Mouse (Mus musculus) kidney, postnatal 0 days (tissue): Measurements from ENCODE around the gene Zfp292. TPM values are rescaled to one million over a fixed set of nuclear protein-coding genes. Genes with fewer than 3 reads are reported as not detected.
A peak's percentile ranks its signal among the peaks of the same experiment; 100 is the strongest.
"Not testable (repeated sequence)": the region's sequence is repeated elsewhere in the genome, so short reads cannot be mapped to it uniquely, and the experiment has no call there.

Experiments used
- ATAC-seq: fragments of 200-750 bp; cut with Nextera tagmentation; replicated peaks from 2 replicates; pipeline ENCODE4 v1.8.0; 2017; ENCODE audit warnings: low read depth, moderate number of reproducible peaks, moderate TSS enrichment, moderate library complexity; ENCODE audit not compliant: low FRiP score
- DNase-seq: peaks from one replicate; pipeline ENCODE4 v3.0.0-alpha.2; 2016; ENCODE audit warnings: low spot score
- H3K27ac ChIP-seq: fragments of 300-500 bp; sonication (generic); 2 replicates; pipeline ENCODE4 v1.5.1; 2014; ENCODE audit warnings: mild to moderate bottlenecking
- H3K27me3 ChIP-seq: fragments of 300-500 bp; sonication (generic); 2 replicates; pipeline ENCODE4 v1.6.1; 2014; ENCODE audit warnings: low read length, mixed read lengths; ENCODE audit not compliant: insufficient read depth
- H3K36me3 ChIP-seq: fragments of 300-500 bp; sonication (generic); 2 replicates; pipeline ENCODE4 v1.6.1; 2014; ENCODE audit warnings: low read length, mixed read lengths; ENCODE audit not compliant: insufficient read depth
- H3K4me1 ChIP-seq: fragments of 300-500 bp; sonication (generic); replicated peaks from 2 replicates; pipeline ENCODE4 v1.6.1; 2014; ENCODE audit warnings: antibody characterized with exemption, low read length, mixed read lengths; ENCODE audit not compliant: insufficient read depth
- H3K4me2 ChIP-seq: fragments of 300-500 bp; sonication (generic); 2 replicates; pipeline ENCODE4 v1.6.1; 2014; ENCODE audit warnings: mild to moderate bottlenecking, low read length, moderate library complexity, mixed read lengths
- H3K4me3 ChIP-seq: fragments of 300-500 bp; sonication (generic); replicated peaks from 2 replicates; pipeline ENCODE4 v1.5.1; 2014; ENCODE audit warnings: low read depth, low read length
- H3K9ac ChIP-seq: fragments of 300-500 bp; sonication (generic); 2 replicates; pipeline ENCODE4 v1.6.1; 2014; ENCODE audit warnings: low read depth, low read length
- H3K9me3 ChIP-seq: fragments of 300-500 bp; sonication (generic); replicated peaks from 2 replicates; pipeline ENCODE4 v1.6.1; 2016; ENCODE audit warnings: low read length, inconsistent platforms, mixed read lengths
- CTCF ChIP-seq: IDR thresholded peaks from 2 replicates; pipeline ENCODE4 v1.5.1; 2016; ENCODE audit warnings: antibody characterized with exemption, low read depth, mild to moderate bottlenecking, moderate library complexity
- WGBS: fragments of 180-500 bp; shearing (Covaris S2); extraction: QIAGEN DNeasy Blood & Tissue Kit; methylation state at CpG from one replicate; pipeline ENCODE4 v1.1.7; 2014; 5-methylcytosine and 5-hydroxymethylcytosine counted together
- polyA plus RNA-seq: library from polyadenylated mRNA; unstranded; fragments of >200 nt; fragmentation: Nextera tagmentation; extraction: Ambion mirVana; gene quantifications from 2 replicates; pipeline ENCODE4 v1.2.1, GENCODE M21; 2015

Gene Zfp292
- polyA plus RNA-seq, 1 experiment from 2014 or later = 13.2 TPM

DNA sequence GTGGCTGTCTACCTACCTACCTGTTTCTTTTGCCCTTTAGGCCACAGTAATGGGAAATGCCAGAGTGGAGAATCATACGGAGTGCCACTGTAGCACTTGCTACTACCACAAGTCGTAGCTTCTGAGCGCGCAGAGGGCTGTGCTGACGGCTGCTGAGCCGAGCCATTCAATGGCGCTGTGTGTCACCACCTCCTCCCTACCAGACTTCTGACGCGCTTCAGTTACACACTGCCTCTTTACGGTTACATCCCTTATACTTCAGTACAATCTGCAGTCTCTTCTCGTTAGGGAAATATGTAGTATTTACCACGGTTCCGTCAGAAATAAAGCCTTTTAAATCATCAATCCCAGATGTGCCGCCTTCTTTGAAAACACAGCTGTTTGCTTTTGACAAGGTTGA lies 24.3 kb upstream of the Zfp292 start:
- no peak for ATAC-seq
- H3K4me3 ChIP-seq = no peak overlapping the region
- peak; percentile 35 for DNase-seq
- no peak overlapping the region for H3K9ac ChIP-seq
- H3K9me3 ChIP-seq = no peaks in the 10 kb centered on the region
- H3K27ac ChIP-seq = no peak overlapping the region
- H3K27me3 ChIP-seq = no peaks in the 10 kb centered on the region
- TF ChIP-seq CTCF = no peak
- whole genome bisulfite sequencing = 46% methylated on average over 14 of the region's 14 CpGs
- no peaks in the 10 kb centered on the region for H3K4me1 ChIP-seq
- no peaks in the 10 kb centered on the region for H3K36me3 ChIP-seq
- H3K4me2 ChIP-seq = no peak overlapping the region

DNA sequence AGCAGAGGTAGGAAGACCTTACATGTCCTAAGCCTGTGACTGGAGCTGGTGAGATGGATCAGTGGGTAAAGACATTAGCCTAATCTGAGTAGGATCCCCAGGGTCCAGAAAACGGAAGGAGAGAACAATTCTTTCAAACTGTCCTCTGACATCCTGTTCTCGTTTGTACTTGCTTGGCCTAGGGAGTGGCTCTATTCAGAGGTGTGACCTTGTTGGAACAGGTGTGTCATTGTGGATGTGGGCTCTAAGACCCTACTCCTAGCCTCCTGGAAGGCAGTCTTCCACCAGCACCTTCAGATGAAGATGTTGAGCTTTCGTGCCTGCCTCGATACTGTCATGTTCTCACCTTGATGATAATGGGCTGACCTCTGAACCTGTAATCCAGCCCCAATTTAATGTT lies 23.4 kb upstream of the Zfp292 start:
- WGBS = 72% methylated on average over 4 of the region's 4 CpGs
- Histone ChIP-seq H3K4me1 (no peaks in the 10 kb centered on the region), H3K27me3 (no peaks in the 10 kb centered on the region), H3K4me3 (no peak overlapping the region), H3K27ac (no peak overlapping the region), H3K9me3 (no peaks in the 10 kb centered on the region), H3K9ac (no peak overlapping the region), H3K36me3 (no peaks in the 10 kb centered on the region), H3K4me2 (no peak overlapping the region)
- DNase-seq (no peak), ATAC-seq (no peak)
- TF ChIP-seq CTCF = no peak

DNA sequence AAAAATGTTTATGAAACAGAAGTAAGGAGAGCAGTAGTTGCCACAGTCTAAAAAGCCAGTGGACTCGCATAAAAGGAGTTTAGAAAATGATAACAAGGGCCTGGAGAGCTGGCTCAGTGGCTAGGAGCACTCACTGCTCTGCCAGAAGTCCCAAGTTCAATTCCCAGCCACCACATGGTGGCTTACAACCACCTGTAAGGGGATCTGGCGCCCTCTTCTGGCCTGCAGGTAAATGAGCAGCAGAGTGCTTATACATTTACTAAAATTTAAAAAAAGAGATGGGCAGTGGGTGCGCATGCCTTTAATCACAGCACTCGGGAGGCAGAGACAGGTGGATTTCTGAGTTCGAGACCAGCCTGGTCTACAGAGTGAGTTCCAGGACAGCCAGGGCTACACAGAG lies 22.6 kb upstream of the Zfp292 start:
- no peak for ATAC-seq
- no peaks in the 10 kb centered on the region for H3K9me3 ChIP-seq
- H3K36me3 ChIP-seq = no peaks in the 10 kb centered on the region
- TF ChIP-seq CTCF = peak; percentile 43
- H3K4me3 ChIP-seq = no peak overlapping the region
- DNase-seq = no peak
- H3K9ac ChIP-seq = no peak overlapping the region
- no peak overlapping the region for H3K4me2 ChIP-seq
- H3K27me3 ChIP-seq = no peaks in the 10 kb centered on the region
- H3K27ac ChIP-seq = no peak overlapping the region
- no peaks in the 10 kb centered on the region for H3K4me1 ChIP-seq
- 69% methylated on average over 5 of the region's 5 CpGs for WGBS

DNA sequence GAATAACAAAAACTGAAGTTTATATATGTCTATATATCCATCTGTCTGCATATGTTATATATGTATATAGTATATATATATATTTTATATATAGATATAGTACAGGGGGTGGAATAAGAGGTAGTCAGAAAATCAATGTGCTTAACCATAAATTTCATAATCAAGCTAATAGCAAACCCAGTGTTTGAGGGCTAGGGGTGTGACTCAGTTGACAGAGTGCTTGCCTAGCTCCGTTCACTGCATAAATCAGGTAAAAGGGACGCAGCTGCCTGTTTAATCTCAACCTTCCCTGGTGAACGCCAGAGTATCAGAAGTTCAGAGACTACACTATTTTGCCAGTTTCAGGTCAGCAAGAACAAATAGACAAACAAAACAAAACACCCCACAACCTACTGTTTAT lies 18.8 kb upstream of the Zfp292 start:
- H3K4me1 ChIP-seq, H3K4me2 ChIP-seq, H3K27me3 ChIP-seq, H3K27ac ChIP-seq, H3K9ac ChIP-seq, H3K9me3 ChIP-seq, ATAC-seq, DNase-seq, H3K4me3 ChIP-seq, H3K36me3 ChIP-seq: not testable (repeated sequence)
- WGBS = 27% methylated on average over 3 of the region's 3 CpGs

DNA sequence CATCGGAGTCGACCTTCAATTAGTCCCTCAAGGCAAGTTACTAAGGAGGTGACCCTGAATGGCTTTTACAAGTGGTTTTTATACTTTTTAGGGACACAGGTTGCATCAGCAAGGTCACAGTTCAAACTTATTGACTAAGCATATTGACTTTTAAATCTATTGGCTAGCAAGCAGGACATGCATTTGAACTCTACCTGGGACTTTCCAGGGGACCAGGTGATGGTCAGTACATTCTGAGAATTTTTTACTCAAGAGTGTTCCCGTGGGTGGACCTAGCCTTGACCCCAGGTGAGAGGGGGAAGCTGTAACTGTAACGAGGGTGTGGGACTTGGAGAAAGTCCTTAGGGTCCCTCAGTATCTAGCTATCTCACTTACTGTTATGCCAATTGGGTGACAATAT lies 18.4 kb upstream of the Zfp292 start:
- Histone ChIP-seq H3K9ac (no peak overlapping the region), H3K4me2 (no peak overlapping the region), H3K9me3 (no peaks in the 10 kb centered on the region), H3K4me1 (no peaks in the 10 kb centered on the region), H3K36me3 (no peaks in the 10 kb centered on the region), H3K4me3 (no peak overlapping the region), H3K27ac (no peak overlapping the region), H3K27me3 (no peaks in the 10 kb centered on the region)
- DNase-seq (no peak), ATAC-seq (no peak)
- TF ChIP-seq CTCF = no peak
- 66% methylated on average over 4 of the region's 4 CpGs for WGBS

DNA sequence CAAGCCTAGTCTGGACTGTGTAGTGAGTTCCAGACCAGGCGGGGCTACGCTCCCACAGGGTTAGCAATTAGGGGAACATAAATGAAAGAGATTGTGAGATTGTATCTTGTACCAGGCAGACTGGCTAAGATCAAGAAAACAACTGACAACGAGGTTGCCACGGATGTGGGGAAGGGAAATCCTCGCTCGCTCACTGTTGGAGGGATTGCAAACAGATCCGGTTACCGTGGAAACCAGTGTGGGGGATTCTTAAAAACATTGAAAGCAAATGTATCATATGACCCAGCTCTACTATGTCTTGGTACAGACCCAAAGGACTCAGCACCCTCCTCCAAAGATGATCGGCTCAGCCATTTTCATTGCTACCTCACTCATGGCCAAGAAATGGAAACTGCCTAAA lies 17.4 kb upstream of the Zfp292 start:
- no peak for ATAC-seq
- no peaks in the 10 kb centered on the region for H3K36me3 ChIP-seq
- H3K27me3 ChIP-seq = no peaks in the 10 kb centered on the region
- no peak overlapping the region for H3K27ac ChIP-seq
- no peak overlapping the region for H3K4me2 ChIP-seq
- WGBS = 33% methylated on average over 9 of the region's 9 CpGs
- no peaks in the 10 kb centered on the region for H3K9me3 ChIP-seq
- H3K4me1 ChIP-seq = no peaks in the 10 kb centered on the region
- H3K9ac ChIP-seq = no peak overlapping the region
- no peak for TF ChIP-seq CTCF
- no peak overlapping the region for H3K4me3 ChIP-seq
- peak; percentile 34 for DNase-seq

DNA sequence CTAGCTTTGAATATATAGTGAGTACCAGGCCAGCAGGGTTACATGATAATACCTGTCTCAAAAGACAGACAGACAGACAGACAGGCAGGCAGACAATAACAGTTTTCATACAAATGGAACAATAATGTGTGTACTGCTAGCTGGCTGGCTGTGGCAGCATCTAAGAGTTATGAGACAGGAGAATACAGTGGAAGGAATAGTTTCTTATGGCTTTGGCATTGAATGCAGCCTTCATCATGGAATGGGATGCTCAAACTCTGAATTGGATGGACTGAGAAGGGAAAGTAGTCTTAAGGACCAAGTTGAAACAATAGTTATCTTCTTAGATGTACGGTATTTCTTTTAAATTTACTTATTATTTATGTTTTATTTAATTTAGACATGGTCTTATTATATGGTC lies 16.6 kb upstream of the Zfp292 start:
- no peak for TF ChIP-seq CTCF
- H3K4me3 ChIP-seq = no peak overlapping the region
- WGBS = 88% methylated on average over 1 of the region's 1 CpGs

More for the DNA sequence above, 16.6 kb upstream of the Zfp292 start:
- no peak overlapping the region for H3K9ac ChIP-seq
- no peak for ATAC-seq
- no peaks in the 10 kb centered on the region for H3K27me3 ChIP-seq
- DNase-seq = no peak
- no peak overlapping the region for H3K27ac ChIP-seq
- no peaks in the 10 kb centered on the region for H3K36me3 ChIP-seq
- no peaks in the 10 kb centered on the region for H3K9me3 ChIP-seq
- H3K4me1 ChIP-seq = no peaks in the 10 kb centered on the region
- no peak overlapping the region for H3K4me2 ChIP-seq
